Mouse (Mus musculus): ENCODE results near the gene Il17rb. TPM values are rescaled to one million over a fixed set of nuclear protein-coding genes. Genes with fewer than 3 reads are reported as not detected.

Gene Il17rb
- polyA plus RNA-seq, 1 experiment = 1.8 TPM

DNA sequence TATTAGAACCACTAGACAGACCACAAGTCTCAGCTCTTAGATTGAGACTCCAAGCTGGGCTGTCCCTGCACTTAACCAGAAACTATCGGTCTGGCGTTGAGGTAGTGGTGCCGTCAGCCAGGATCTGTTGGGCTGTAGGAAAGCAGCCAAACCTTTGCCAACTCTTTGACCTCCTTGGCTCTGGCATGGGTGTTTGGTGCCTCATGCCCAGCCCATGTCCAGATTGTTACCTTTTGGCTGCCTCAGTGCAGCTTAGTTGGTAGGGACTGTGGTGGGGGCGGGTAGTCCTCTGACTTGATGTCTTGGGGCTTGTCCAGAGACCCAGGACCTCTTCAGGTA lies 9.7 kb upstream of the Il17rb start:
- TF ChIP-seq POLR2A (IDR thresholded peaks at IDR 0.05; ENCODE audit: extremely low read depth, insufficient read depth, low read length) = no peak
- TF ChIP-seq CTCF (IDR thresholded peaks at IDR 0.05; ENCODE audit: extremely low read depth, insufficient read depth, low read length) = no peak
- H3K27ac ChIP-seq (ENCODE audit: insufficient read depth, low read length) = no peak overlapping the region
- no peaks in the 10 kb centered on the region for H3K4me1 ChIP-seq (ENCODE audit: control insufficient read depth, insufficient read depth, low read length)
- no peak overlapping the region for H3K4me3 ChIP-seq (ENCODE audit: insufficient read depth, low read length)

DNA sequence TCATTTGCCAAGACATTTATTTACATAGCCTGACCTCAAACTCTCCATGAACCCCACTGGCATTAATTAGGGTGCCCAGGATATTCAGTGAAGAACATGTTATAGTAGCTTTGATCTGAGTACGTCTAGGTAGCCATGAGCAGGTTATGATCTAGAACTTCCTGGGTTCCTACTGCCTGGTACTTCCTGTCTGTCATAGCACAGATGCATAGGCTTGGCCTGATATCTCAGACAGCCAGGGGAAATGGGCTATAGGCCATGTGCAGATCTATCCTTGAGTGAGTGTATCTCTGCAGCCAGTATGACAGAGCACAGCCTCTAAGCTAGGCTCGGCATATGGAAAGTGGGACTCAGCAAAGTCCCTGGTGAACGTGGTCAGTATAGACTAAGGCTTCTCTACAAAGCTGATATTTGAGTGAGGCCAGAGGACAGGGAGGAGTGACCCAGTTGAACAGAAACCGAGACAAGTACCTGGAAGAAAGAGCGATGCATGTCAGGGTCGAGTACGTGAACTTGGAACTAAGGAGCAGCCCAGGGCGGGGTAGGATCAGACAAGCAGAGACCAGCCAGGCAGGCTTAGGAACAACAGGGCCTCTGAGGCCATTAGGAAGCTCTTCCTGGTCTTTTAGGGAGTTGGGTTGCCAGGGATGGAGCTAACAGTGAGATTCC lies 9.2 kb upstream of the Il17rb start:
- Histone ChIP-seq H3K4me3 (ENCODE audit: insufficient read depth, low read length) (no peak overlapping the region), H3K27ac (ENCODE audit: insufficient read depth, low read length) (no peak overlapping the region), H3K4me1 (ENCODE audit: control insufficient read depth, insufficient read depth, low read length) (no peaks in the 10 kb centered on the region)
- TF ChIP-seq CTCF (IDR thresholded peaks at IDR 0.05; ENCODE audit: extremely low read depth, insufficient read depth, low read length) (no peak), POLR2A (IDR thresholded peaks at IDR 0.05; ENCODE audit: extremely low read depth, insufficient read depth, low read length) (no peak)

- TF ChIP-seq POLR2A (IDR thresholded peaks at IDR 0.05; ENCODE audit: extremely low read depth, insufficient read depth, low read length) (no peak), CTCF (IDR thresholded peaks at IDR 0.05; ENCODE audit: extremely low read depth, insufficient read depth, low read length) (no peak)
- H3K4me1 ChIP-seq (ENCODE audit: control insufficient read depth, insufficient read depth, low read length) = no peaks in the 10 kb centered on the region; the same call in 1 of the 2 replicates
Measured at GRCm38 (mm10) chr14:30016666-30017065, 8.0 kb upstream of the Il17rb start.

GRCm38 (mm10) chr14:30015008-30015407 lies 6.3 kb upstream of the Il17rb start:
- H3K27ac ChIP-seq (ENCODE audit: insufficient read depth, low read length) = no peak overlapping the region
- no peaks in the 10 kb centered on the region; the same call in 1 of the 2 replicates for H3K4me1 ChIP-seq (ENCODE audit: control insufficient read depth, insufficient read depth, low read length)
- H3K4me3 ChIP-seq (ENCODE audit: insufficient read depth, low read length) = no peak overlapping the region
- TF ChIP-seq CTCF (IDR thresholded peaks at IDR 0.05; ENCODE audit: extremely low read depth, insufficient read depth, low read length) (no peak), POLR2A (IDR thresholded peaks at IDR 0.05; ENCODE audit: extremely low read depth, insufficient read depth, low read length) (no peak)

More at GRCm38 (mm10) chr14:30016666-30017065, 8.0 kb upstream of the Il17rb start:
- no peak overlapping the region for H3K27ac ChIP-seq (ENCODE audit: insufficient read depth, low read length)
- H3K4me3 ChIP-seq (ENCODE audit: insufficient read depth, low read length) = no peak overlapping the region

DNA sequence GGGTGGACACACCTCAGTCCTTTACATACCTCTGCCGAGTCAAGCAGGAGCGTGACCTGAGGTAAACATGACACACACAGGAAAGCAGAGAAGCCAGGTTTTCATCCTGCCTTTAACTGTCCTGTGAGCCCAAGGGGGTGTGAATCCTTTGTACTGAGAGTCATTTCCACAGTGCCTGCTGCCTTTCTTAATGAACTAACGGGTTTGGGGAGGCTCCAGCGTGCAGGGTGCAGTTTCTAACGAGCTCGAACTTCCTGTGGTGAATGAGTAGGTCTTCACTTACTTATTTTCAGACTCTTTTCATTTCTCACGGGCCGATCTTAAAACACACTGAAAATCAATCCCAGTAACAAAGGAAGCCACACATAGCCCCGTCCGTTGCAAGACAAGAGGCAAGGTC lies 5.8 kb upstream of the Il17rb start:
- Histone ChIP-seq H3K4me1 (ENCODE audit: control insufficient read depth, insufficient read depth, low read length) (no peaks in the 10 kb centered on the region; the same call in 1 of the 2 replicates), H3K4me3 (ENCODE audit: insufficient read depth, low read length) (no peak overlapping the region), H3K27ac (ENCODE audit: insufficient read depth, low read length) (no peak overlapping the region)
- TF ChIP-seq POLR2A (IDR thresholded peaks at IDR 0.05; ENCODE audit: extremely low read depth, insufficient read depth, low read length) (no peak), CTCF (IDR thresholded peaks at IDR 0.05; ENCODE audit: extremely low read depth, insufficient read depth, low read length) (no peak)

DNA sequence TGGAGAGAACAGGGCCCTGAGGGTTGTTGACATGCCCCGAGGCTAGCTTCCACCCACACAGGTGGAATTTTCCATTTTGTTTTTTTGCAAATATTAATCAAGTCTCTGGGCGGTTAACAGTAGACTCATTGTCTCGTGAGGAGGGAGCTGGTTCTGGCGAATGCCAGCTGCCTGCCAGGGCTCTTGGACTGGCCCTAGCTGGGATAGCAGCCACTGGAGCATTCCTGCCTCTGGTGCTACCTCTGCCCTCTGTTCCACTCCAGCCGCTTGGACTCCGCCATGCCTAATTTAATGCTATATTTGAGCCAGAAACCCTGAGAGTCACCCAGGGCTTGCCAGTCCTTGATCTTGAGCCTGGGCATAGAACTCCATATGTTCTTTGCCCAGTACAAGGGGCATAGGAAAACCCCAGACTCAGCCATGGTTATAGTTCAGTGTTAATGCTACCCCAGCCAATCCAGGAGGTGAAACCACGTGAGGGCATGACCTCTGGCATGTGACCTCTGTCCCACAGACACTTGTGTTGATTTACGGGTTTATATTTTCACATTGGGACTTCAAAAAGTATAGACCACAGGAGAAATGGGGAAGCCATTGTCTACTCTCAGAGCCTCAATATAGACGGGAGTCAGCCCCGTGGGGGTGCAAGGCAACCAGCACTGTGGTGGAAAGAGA lies 3.3 kb upstream of the Il17rb start:
- peak overlapping the region; percentile 89; the same call in 1 of the 2 replicates for H3K27ac ChIP-seq (ENCODE audit: insufficient read depth, low read length)
- TF ChIP-seq CTCF (IDR thresholded peaks at IDR 0.05; ENCODE audit: extremely low read depth, insufficient read depth, low read length) (no peak), POLR2A (IDR thresholded peaks at IDR 0.05; ENCODE audit: extremely low read depth, insufficient read depth, low read length) (no peak)
- H3K4me1 ChIP-seq (ENCODE audit: control insufficient read depth, insufficient read depth, low read length) = no peaks in the 10 kb centered on the region; the same call in 1 of the 2 replicates
- H3K4me3 ChIP-seq (ENCODE audit: insufficient read depth, low read length) = no peak overlapping the region

GRCm38 (mm10) chr14:30009864-30010560 lies 1.3 kb upstream of the Il17rb start:
- Histone ChIP-seq H3K4me3 (ENCODE audit: insufficient read depth, low read length) (no peak overlapping the region), H3K27ac (ENCODE audit: insufficient read depth, low read length) (peak overlapping the region; percentile 4), H3K4me1 (ENCODE audit: control insufficient read depth, insufficient read depth, low read length) (no peaks in the 10 kb centered on the region; the same call in 1 of the 2 replicates)
- TF ChIP-seq CTCF (IDR thresholded peaks at IDR 0.05; ENCODE audit: extremely low read depth, insufficient read depth, low read length) = no peak
- TF ChIP-seq POLR2A (IDR thresholded peaks at IDR 0.05; ENCODE audit: extremely low read depth, insufficient read depth, low read length) = no peak

GRCm38 (mm10) chr14:29999475-29999811 lies 9.3 kb downstream of the Il17rb start:
- H3K4me3 ChIP-seq (ENCODE audit: insufficient read depth, low read length) = no peak overlapping the region
- peaks cover 2% of the 10 kb centered on the region; the same call in 1 of the 2 replicates for H3K4me1 ChIP-seq (ENCODE audit: control insufficient read depth, insufficient read depth, low read length)
- TF ChIP-seq CTCF (IDR thresholded peaks at IDR 0.05; ENCODE audit: extremely low read depth, insufficient read depth, low read length) (no peak), POLR2A (IDR thresholded peaks at IDR 0.05; ENCODE audit: extremely low read depth, insufficient read depth, low read length) (no peak)
- H3K27ac ChIP-seq (ENCODE audit: insufficient read depth, low read length) = no peak overlapping the region

- no peak overlapping the region for H3K27ac ChIP-seq (ENCODE audit: insufficient read depth, low read length)
- H3K4me1 ChIP-seq (ENCODE audit: control insufficient read depth, insufficient read depth, low read length) = peaks cover 2% of the 10 kb centered on the region; the same call in 1 of the 2 replicates
- no peak overlapping the region for H3K4me3 ChIP-seq (ENCODE audit: insufficient read depth, low read length)
- TF ChIP-seq POLR2A (IDR thresholded peaks at IDR 0.05; ENCODE audit: extremely low read depth, insufficient read depth, low read length) = peak; percentile 43; the same call in 1 of the 2 replicates
- TF ChIP-seq CTCF (IDR thresholded peaks at IDR 0.05; ENCODE audit: extremely low read depth, insufficient read depth, low read length) = no peak
Measured at GRCm38 (mm10) chr14:29998747-29999474, 9.8 kb downstream of the Il17rb start.
